Mouse (Mus musculus) cerebellum, postnatal 25 days (tissue): ENCODE data around the gene Med10.

Experiments
- DNase-seq, 2 experiments: peaks; one replicate each; pipeline ENCODE4 v3.0.0; 2021; ENCODE audit warnings: mixed read lengths in 2 of 2

Gene Med10

DNA sequence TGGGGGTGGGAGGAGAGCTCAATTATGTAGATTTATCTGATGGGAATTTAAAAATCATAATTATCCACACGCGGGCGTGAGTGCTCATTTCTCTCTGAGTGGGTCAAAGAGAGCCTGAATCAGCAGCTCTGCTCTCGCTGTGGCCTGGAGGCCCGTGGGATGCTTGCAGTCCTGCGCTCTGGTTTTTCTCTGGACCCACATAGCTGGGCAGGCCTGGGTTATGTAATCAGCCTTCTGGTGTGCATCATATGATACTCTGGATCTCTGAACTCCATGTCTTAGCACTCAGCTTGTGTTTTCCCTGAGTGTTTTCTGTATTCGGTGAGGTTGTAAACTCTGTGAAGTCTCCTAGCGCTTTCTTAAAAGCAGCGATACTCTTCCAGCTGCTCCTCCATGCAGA, 30.4 kb downstream of the Med10 start:
- DNase-seq: no peak

- DNase-seq: no peak
Observed at GRCm38 (mm10) chr13:69833416-69833815, 31.2 kb downstream of the Med10 start.

DNA sequence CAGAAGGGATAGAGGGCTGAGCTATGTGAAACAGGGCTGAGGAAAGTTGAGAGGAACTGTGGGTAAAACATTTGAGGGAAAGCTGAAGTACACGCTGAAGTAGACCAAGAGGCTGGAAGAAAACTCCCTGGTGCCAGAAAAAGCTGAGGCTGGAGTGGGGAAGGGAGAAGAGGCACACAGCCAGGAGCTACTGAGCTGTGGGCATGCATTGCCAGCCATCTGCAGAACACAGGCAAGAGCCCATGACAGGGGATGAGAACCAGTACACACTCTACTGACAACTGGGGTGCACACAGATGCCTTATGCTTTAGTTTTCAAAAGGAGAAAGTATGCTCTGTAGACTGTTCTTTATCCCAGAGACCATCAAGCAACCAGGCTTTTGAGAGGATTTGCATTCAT, 43.4 kb downstream of the Med10 start:
- no peak for DNase-seq

DNA sequence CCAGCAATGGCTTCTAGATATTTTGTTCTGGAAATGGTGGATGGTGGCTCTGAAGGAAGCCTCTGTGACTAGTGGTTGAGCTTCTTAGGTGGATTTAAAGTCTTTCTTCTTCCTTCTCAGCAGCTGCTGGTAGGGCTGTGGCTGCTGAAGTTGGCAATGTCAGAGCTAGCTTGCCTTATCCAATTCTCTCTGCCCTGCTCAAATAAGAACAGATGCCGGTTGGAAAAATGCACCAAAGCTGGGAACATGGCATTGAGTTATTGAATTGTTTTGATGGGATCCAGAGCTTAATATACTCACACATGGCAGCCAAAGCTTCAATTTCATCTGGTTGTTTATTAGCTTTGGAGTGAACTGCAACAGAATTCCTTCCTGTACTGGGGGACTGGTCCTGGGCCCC, 47.4 kb downstream of the Med10 start:
- DNase-seq: no peak

DNA sequence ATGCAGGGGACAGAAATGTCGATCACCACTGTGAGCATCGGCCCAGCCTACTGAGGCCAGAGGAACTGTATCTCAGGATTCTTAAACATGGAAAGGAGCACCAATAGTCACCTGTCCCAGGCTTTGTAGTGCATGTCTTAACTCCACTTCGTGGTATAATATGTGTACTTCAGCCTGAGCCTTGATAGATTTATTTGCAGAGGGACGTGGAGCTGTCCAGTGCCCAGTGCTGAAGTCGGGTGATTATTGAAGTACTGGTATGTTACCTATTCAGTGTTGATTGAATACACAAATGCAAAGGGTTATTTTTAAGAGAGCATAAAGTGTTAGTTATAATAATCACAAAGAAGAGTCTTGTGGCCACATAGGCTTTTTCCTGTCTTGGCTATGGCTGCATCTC, 50.1 kb downstream of the Med10 start:
- DNase-seq: no peak

- no peak for DNase-seq
Observed at GRCm38 (mm10) chr13:69853425-69854043, 51.3 kb downstream of the Med10 start.

DNA sequence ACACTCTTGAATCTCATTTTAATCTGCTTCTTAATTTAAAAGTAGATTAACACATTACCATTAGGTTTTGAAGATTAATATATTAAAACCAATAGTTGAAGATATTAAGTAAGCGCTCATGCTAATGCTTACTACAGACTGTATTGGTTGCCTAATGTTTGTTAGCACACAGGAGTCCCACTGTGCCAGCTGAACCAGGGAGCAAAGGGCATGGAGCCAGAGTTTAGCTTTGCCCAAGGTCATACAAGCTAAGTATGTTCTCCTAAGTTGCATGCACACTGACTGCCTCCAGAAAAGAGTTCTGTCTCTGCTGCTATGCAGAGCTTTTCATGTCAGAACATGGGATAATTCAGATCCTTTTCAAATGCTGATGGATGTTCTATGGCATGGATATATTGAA, 53.7 kb downstream of the Med10 start:
- DNase-seq: no peak

- DNase-seq: no peak
Observed at GRCm38 (mm10) chr13:69862276-69862675, 60.1 kb downstream of the Med10 start.

- DNase-seq: no peak
Observed at GRCm38 (mm10) chr13:69864911-69865310, 62.7 kb downstream of the Med10 start.
